Mouse (Mus musculus): ENCODE results near the gene Olfr1451.
"Not testable (repeated sequence)": the region's sequence is repeated elsewhere in the genome, so short reads cannot be mapped to it uniquely, and the experiment has no call there.

The Olfr1451 gene

GRCm38 (mm10) chr19:12994714-12995113, at the start of gene Olfr1451:
Gene Olfr1451 (plus strand): TSS chr19:12995014.
- DNase-seq = no peak

GRCm38 (mm10) chr19:12949958-12950357, 44.9 kb upstream of the Olfr1451 start, which contains the start of gene Olfr1450:
Gene Olfr1450 (plus strand): TSS chr19:12950258.
- no peak for DNase-seq

DNA sequence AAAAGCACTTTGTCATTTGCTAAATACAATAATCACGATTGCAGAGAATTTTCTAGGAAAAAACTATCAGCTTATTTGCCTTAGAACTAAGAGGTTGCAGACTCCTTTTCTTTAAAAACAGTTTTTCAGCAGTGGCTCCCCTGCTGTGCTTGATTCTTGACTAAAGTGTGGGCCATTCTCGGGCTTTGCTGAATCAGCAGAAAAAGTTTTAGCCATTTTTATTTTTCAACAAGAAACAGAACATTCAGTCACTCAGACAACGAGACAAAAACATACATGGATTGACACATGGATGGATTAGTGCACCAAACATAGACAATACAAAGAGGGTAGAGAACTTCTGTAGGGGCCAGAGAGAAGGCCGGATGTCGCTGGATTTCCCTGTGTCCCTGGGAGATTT, 24.7 kb upstream of the Olfr1451 start:
- not testable (repeated sequence) for DNase-seq

- DNase-seq = not testable (repeated sequence)
These were observed 2.5 kb upstream of the Olfr1451 start for GRCm38 (mm10) chr19:12992316-12992715.

DNA sequence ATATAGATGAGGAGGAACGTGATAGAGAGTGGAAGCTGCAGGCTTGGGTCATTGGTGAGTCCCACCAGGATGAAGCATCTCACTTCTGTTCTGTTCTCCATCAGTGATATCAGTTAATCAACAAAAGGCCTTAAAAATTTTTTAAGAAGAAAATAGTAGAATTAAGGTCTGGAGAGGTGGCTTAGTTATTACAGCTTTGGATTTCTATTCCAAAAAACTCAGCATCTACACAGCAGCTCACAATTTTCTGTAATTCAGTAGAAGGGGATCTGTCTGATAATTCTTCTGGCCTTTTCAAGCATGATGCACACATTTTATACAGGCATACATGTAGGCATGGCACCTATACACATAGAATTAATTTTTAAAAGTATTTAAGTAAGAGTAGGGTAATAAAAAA, 33.4 kb downstream of the Olfr1451 start, which contains the start of gene Olfr1453:
Gene Olfr1453 (minus strand): TSS at position 101 of the 400 bp plus-strand sequence.
- no peak for DNase-seq

Data from lung, postnatal 36 days (tissue).